Mouse (Mus musculus): ENCODE measurements around the gene Pik3cg.
"Not testable (repeated sequence)": the region's sequence is repeated elsewhere in the genome, so short reads cannot be mapped to it uniquely, and the experiment has no call there.

Gene Pik3cg

GRCm38 (mm10) chr12:32207948-32208891 lies at the start of gene Pik3cg:
Gene Pik3cg (minus strand): TSS chr12:32208659.
- no peak for DNase-seq (ENCODE audit: extremely low spot score)

DNA sequence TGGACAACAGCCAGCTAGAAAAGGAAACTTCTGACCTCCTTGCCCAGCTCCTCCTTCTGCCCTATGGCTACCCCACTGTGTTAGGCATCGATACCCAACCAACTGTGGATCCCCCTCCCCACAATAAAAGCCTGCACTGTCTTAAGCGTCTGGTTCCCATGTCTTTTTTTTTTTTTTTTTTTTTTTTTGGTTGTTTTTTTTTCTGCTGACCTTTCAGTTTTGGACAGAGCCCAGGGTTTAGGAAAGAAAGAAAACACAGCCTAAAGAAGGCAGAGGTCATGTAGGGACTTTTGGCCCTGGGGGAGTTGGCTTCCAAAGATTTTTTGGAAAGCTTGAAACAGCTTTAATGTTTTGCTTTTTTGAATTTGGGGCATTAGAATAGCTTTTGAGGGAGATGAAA lies 40.0 kb upstream of the Pik3cg start:
- no peak for DNase-seq (ENCODE audit: extremely low spot score)

GRCm38 (mm10) chr12:32245566-32246233 lies 37.2 kb upstream of the Pik3cg start:
- peak; percentile 17 for DNase-seq (ENCODE audit: extremely low spot score)

DNA sequence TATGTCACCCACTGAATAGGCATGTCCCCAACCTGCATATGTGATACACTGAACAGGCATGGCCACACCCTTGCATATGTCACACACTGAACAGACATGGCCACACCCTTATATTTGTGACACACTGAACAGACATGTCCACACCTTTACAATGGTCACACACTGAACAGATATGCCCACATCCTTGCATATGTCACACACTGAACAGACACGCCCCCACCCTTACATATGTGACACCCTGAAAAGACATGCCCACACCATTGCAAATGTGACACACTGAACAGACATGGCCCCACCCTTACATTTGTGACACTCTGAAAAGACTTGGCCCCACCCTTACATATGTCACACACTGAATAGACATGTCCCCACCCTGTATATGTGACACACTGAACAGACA lies 35.1 kb upstream of the Pik3cg start:
- DNase-seq (ENCODE audit: extremely low spot score): no peak

- DNase-seq (ENCODE audit: extremely low spot score): not testable (repeated sequence)
Measured at GRCm38 (mm10) chr12:32239134-32239533, 30.7 kb upstream of the Pik3cg start.

DNA sequence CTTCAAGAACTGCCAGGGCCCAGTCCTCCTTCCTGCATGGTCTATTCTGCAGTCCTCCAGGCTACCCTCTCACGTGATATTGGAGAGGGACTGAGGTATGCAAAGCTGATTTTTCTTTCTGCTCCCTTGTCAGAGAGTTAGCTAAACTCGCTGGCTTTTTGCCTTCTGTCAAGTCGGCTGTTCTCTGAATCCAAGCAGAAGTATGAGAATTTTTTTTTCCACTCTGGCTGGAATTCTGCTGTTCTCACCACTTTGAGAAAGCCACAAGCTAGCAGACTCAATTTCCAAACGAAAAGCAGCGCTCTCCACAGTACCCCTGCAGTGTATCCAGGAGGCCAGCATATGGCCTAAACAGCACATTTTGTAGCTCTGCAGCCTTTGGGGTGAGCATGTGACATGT lies 30.0 kb upstream of the Pik3cg start:
- no peak for DNase-seq (ENCODE audit: extremely low spot score)

DNA sequence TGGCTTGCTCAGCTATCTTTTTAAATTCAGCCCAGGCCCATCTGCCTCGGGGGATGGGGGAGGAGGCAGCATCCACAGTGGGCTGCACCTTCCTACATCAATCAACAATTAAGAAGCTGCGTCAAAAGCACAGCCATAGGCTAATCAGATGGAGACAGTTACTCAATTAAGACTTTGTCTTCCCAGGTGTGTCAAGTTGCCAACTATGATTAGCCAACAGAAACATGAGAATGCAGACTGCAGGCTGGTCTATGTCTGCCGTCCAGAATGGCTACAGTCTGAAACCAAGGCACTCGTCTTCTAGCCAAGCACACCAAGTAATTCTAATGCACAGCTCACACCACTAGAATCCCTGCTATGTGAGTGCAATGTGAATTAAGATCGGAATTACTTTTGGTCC lies 29.4 kb upstream of the Pik3cg start:
- DNase-seq (ENCODE audit: extremely low spot score): no peak

GRCm38 (mm10) chr12:32237139-32237538 lies 28.7 kb upstream of the Pik3cg start:
- DNase-seq (ENCODE audit: extremely low spot score): no peak

DNA sequence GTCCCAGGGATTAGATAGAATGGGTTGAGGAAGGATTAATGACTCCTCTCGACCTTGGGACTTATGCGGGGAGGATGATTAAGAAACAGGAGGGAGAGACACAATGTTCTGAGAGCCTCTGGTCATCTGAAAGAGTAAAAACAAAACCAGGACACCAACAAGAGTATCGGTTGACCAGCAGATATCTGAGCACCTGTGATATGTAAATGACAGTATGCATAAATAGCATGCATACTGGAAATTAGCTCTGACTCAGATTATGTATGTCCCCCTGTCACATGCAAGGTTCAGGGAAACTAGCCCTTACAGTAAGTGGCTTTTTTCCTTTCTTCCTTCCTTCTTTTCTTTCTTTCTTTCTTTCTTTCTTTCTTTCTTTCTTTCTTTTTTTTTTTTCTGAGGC lies 28.0 kb upstream of the Pik3cg start:
- no peak for DNase-seq (ENCODE audit: extremely low spot score)

DNA sequence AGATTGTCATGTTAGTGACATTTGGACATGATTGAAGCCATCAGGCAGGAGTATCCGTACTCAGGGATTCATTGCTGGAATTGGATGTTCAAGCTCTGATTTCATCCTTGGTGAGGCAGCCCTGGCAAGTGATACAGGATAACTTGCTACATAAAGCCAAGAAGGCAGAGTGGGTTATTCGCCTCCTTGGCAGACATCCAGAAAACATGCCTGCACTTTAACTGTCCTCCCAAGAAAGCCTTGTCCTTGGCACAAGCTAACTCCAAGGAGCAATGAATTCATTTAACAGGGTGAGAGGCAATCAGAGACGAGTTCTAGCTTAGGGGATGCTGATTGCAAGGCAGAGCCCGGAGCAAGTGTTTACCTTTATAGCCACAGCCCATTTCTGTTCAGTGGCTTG lies 25.4 kb upstream of the Pik3cg start:
- DNase-seq (ENCODE audit: extremely low spot score): no peak

DNA sequence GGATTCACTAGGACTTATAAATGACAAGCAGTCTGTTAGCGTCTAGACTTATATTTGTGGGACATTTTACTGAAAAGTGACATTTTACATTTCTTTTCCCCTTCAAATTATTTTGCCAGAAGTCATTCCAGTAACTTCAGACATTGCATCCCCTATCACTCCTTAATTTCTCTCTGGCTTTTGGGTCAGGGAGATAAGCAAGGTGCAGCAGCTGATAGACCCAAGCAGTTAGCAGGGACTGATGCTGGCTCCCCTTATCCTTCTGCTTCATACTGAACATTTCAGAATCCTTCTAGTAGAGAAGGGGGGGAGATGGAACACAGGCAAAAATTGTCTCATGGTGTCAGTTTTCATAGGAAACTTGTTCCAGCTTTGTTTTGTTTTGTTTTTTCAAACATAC lies 22.9 kb upstream of the Pik3cg start:
- DNase-seq (ENCODE audit: extremely low spot score): no peak

DNA sequence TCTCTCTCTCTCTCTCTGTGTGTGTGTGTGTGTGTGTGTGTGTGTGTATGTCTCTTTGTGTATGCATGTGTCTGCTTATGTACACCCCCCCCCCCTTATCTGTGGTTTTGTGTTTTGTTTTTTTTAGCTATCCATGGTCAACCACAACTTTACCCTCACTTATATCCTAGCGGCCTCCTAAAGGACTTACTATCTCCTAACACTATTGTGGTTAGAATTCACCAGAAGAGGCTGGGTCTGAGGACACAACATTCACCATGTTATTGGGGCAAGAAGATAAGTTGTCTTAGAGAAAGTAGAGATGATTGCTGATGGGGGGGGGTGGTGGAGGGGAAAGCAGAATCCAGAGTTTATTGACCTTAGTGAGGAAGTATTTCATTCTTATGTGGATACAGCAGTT lies 15.2 kb upstream of the Pik3cg start:
- no peak for DNase-seq (ENCODE audit: extremely low spot score)

DNA sequence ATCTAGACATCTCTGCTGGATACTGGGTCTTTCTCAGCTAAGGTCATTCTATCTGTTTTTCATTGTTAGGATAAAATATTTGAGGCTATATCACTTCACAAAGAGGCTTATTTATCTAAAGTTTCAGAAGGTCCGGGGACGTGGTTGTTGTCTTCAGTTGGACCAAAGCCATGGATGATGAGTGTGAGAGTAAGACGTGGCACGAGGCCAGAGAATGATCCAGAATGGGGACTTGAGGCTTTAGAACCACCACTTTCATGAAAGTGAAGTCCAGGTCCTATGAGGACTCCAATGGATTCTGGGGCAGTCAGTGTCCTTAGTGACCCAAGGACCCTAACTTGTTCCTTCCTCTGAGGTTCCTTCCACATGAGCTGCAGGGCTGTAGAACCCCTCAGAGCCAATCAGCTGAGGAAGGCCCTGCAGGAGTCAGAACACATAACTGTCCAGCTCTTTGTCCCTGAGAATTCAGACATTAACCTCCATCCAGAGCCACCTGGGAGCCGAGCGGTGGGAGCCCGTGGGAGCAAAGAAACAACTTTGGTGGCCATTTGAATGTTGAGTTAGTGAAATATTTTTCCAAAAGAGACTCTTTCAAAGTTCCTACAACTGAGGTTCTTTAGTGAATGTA lies 14.4 kb upstream of the Pik3cg start:
- DNase-seq (ENCODE audit: extremely low spot score): no peak

GRCm38 (mm10) chr12:32220387-32220786 lies 11.9 kb upstream of the Pik3cg start:
- DNase-seq (ENCODE audit: extremely low spot score): no peak

GRCm38 (mm10) chr12:32215143-32215542 lies 6.7 kb upstream of the Pik3cg start:
- DNase-seq (ENCODE audit: extremely low spot score): no peak

- DNase-seq (ENCODE audit: extremely low spot score): no peak
Measured at GRCm38 (mm10) chr12:32212702-32213101, 4.2 kb upstream of the Pik3cg start.

DNA sequence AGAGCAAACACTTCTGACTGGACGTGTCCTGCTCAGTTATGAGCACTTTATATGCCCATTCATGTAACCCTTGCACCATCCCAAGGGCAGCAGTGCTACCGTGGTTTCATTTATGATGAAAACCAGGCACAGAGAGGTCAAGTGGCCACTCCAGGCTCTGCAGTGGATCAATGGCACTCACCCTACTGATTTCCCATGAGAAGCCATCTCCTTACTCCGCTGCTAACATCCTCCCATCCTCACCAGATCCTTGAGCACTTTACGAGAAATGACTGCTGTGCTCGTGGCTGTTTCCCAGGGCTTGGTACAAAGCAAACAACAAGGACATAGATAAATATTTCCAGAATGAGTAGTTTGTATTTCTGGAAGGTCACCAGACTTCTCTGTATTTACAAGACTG lies 3.7 kb upstream of the Pik3cg start:
- DNase-seq (ENCODE audit: extremely low spot score): no peak

DNA sequence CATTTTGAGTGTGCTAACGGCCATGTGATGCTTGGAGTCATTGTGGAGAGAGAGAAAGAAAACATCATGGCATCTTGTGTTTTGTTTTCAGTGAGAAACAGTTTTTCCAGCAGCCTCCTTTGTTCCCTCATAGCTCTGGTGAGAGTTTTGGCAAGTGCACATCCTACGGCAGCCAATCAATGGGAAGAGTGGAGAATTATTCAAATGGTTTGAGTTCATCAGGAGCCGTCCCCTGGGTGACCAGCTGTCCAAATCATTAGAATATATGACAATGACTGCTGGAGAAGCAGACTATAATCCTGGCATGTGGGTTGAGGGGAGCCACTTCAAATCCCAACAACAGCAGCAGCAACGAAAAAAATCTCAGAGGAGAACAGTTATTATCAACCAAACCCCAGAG lies 2.8 kb upstream of the Pik3cg start:
- no peak for DNase-seq (ENCODE audit: extremely low spot score)

- DNase-seq (ENCODE audit: extremely low spot score): no peak
Measured at GRCm38 (mm10) chr12:32208951-32209350, 492 bp upstream of the Pik3cg start.

DNA sequence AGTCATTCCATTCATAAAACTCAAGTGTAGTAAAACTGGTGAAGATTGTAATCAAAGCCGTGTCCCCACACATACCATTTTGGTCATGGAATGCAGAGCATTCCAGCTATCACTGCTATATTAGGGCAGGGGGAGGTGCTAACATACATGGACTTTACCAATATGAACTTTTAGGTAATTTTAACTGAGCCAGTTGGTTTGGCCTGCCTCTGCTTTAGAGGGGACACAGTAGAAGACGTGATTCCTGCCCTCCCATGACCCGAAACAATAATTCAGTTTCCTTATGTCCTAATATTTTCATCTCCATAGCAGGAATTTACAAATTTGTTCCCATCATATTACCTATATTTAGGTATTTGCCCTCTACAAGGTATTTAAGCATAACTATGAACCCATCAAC lies 1.3 kb downstream of the Pik3cg start:
- no peak for DNase-seq (ENCODE audit: extremely low spot score)

- no peak for DNase-seq (ENCODE audit: extremely low spot score)
Measured at GRCm38 (mm10) chr12:32203695-32204094, 4.8 kb downstream of the Pik3cg start.

DNA sequence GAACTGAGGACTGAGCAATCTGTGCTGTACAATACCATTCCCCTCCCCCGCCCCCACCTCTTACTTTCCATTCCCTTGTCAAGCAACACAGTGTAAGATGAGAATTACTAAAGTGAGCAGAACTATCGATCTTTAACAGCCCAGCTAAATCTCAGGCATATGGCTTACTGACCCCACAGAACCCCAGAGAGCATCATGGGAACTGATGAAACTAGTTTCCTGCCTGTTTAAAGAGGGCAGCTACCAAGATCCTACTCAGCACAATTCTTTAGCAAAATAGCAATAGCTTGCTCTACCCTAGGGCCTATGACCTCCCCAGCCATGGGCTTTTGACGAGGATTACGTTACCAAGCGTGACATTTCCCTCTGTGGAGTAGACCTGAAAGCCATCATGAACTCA lies 5.9 kb downstream of the Pik3cg start:
- no peak for DNase-seq (ENCODE audit: extremely low spot score)

DNA sequence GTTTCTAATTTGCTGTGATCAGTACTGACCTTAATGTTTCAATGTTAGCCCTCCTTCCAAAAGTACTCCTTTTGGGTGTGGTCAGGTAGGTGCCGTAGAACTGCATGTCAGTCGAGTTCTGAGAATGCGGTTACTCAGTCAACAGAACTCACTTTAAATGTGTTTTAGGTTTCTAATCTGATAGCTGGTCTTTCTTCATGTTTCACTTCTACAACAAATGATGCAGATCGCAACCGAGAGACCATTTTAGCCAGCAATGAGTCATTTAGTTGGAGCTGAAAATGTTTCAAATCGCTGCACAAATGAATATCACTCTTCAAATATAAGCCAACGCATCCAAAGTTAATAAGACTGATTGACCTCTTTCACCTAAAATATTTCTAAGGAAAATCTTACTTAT lies 6.5 kb downstream of the Pik3cg start:
- no peak for DNase-seq (ENCODE audit: extremely low spot score)
